Mouse (Mus musculus) spleen, adult 2 months (tissue): Measurements from ENCODE around the gene Tcirg1. TPM values are rescaled to one million over a fixed set of nuclear protein-coding genes. Genes with fewer than 3 reads are reported as not detected.

ENCODE experiments used
- DNase-seq, 2 experiments: peaks; one replicate each; pipeline versions ENCODE4 v3.0.0 to v3.0.0-alpha.2; 2012 to 2021; ENCODE audit warnings: low spot score in 2 of 2, low read depth in 1 of 2
- H3K27ac ChIP-seq: fragments of 200-500 bp; 2 replicates; pipeline ENCODE4 v1.5.1; 2012; ENCODE audit warnings: low read length, inconsistent platforms; ENCODE audit not compliant: insufficient read depth
- H3K27me3 ChIP-seq: fragments of 200-500 bp; 2 replicates; pipeline ENCODE4 v1.6.1; 2012; ENCODE audit warnings: mild to moderate bottlenecking, moderate library complexity, low read length, inconsistent platforms; ENCODE audit not compliant: control insufficient read depth, insufficient read depth
- H3K36me3 ChIP-seq: fragments of 200-500 bp; 2 replicates; pipeline ENCODE4 v1.6.1; 2012; ENCODE audit warnings: mild to moderate bottlenecking, low read length, inconsistent platforms; ENCODE audit not compliant: control insufficient read depth, insufficient read depth
- H3K4me1 ChIP-seq: fragments of 200-500 bp; 2 replicates; pipeline ENCODE4 v1.6.1; 2011; ENCODE audit warnings: inconsistent platforms; ENCODE audit not compliant: control insufficient read depth, insufficient read depth, insufficient read length
- H3K4me3 ChIP-seq: fragments of 200-500 bp; 2 replicates; pipeline ENCODE4 v1.5.1; 2011; ENCODE audit warnings: mild to moderate bottlenecking, inconsistent platforms; ENCODE audit not compliant: insufficient read depth, insufficient read length; ENCODE audit errors: extremely low read depth
- CTCF ChIP-seq: fragments of 200-500 bp; IDR thresholded peaks from 2 replicates; pipeline ENCODE4 v1.5.1; 2011; ENCODE audit warnings: mild to moderate bottlenecking, inconsistent platforms; ENCODE audit not compliant: insufficient read depth, insufficient read length, insufficient replicate concordance; ENCODE audit errors: extremely low read depth
- POLR2A ChIP-seq: fragments of 200-500 bp; IDR thresholded peaks from 2 replicates; pipeline ENCODE4 v1.6.1; 2011; ENCODE audit warnings: low read depth, low read length, inconsistent platforms
- WGBS: fragments of 180-500 bp; shearing (Covaris S2); methylation state at CpG from one replicate; pipeline ENCODE4 v1.1.7; 2018; 5-methylcytosine and 5-hydroxymethylcytosine counted together
- polyA plus RNA-seq: library from polyadenylated mRNA; depleted of rRNA; stranded (reverse); fragments of >200 nt; gene quantifications from 2 replicates; pipeline ENCODE4 v1.2.3, GENCODE M21; 2012

Gene Tcirg1
- polyA plus RNA-seq, 1 experiment, result 269 TPM

DNA sequence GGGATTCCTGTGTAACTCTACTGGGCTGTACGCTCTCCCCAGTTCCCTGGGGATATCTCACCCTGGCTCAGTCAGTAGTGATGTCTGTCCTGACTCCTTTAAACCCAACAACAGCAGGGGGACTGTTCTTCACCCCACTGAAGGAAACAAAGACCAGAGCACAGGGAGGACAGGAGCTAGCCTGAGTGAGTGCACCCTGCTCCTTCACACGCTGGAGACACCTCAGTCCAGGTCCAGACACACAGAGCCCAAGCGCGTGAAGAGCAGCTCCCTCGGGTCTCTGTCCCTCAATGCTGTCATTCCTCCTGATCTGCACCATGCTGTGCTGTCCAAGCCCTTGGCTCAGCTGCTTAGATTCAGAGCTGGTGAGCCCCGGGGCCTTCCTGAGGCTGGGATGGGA, 19.8 kb upstream of the Tcirg1 start:
- Histone ChIP-seq H3K36me3 (no peaks in the 10 kb centered on the region), H3K27ac (no peak overlapping the region), H3K4me3 (no peak overlapping the region), H3K4me1 (peaks cover 48% of the 10 kb centered on the region), H3K27me3 (no peaks in the 10 kb centered on the region)
- 66% methylated on average over 6 of the region's 6 CpGs for WGBS
- TF ChIP-seq POLR2A, result no peak
- no peak for TF ChIP-seq CTCF
- DNase-seq, result no peak

DNA sequence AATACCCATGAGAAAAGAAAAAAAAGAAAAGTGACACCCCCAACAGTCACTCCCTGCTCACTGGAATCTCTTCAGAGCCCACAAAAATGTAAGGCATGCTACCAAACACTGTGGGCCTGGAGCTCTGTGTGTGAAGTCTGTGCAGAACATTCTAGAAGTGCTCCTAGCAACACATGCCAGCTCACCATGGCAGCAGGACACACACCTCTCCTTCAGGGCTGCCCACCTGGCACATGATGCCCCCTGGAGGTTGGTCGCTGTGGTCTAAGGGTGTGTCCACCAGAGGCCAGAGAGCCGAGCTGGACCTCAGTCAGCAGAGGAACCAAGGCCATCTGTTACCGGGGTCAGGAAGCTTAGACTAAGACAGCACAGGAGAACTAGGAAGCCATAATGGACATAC, 19.3 kb upstream of the Tcirg1 start:
- H3K4me1 ChIP-seq, result peaks cover 46% of the 10 kb centered on the region

DNA sequence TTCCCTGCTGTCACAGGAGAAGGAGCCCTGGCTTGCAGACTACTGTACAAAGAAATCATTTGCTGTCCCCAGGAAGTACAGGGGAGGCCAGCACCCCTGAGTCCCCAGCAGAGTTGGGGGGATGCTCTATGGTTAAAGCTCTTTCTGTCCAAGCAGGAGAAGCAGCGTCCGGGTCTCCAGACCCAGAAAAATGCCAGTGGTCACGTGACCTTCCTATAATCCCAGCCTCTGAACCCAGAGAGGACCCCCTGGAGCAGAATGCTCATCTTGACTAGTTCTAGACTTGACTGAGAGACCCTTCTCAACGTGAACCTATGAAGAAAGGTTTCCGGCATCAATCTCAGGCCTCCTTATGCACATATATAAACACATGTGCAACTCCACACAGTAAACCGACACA, 18.9 kb upstream of the Tcirg1 start:
- 90% methylated on average over 6 of the region's 6 CpGs for WGBS
- Histone ChIP-seq H3K36me3 (no peaks in the 10 kb centered on the region), H3K4me3 (no peak overlapping the region), H3K4me1 (peaks cover 44% of the 10 kb centered on the region), H3K27me3 (no peaks in the 10 kb centered on the region), H3K27ac (no peak overlapping the region)
- no peak for DNase-seq
- TF ChIP-seq CTCF, result no peak
- no peak for TF ChIP-seq POLR2A

More for the DNA sequence above, 19.3 kb upstream of the Tcirg1 start:
- no peaks in the 10 kb centered on the region for H3K27me3 ChIP-seq
- DNase-seq, result no peak
- H3K27ac ChIP-seq, result no peak overlapping the region
- no peak overlapping the region for H3K4me3 ChIP-seq
- no peaks in the 10 kb centered on the region for H3K36me3 ChIP-seq
- TF ChIP-seq CTCF (no peak), POLR2A (no peak)
- 53% methylated on average over 3 of the region's 3 CpGs for WGBS

DNA sequence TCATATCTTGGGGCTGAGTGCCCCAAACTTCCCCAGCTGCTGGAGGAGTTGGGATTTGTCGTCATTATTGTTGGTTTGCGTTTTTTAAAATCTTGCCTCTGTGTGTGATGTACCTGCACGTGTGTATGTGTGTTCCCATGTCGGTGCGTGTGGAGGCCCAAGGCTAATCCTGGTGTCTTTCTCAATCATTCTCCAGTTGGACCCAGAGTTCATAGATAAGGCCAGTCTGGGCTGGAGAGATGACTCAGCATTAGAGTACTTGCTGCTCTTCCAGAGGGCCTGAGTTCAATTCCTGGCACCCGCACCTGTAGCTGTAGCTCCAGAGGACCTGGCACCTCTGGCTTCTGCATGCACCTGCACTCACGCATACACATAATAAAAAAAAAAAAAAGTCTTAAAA, 17.9 kb upstream of the Tcirg1 start:
- no peaks in the 10 kb centered on the region for H3K27me3 ChIP-seq
- no peaks in the 10 kb centered on the region for H3K36me3 ChIP-seq
- H3K4me1 ChIP-seq, result peaks cover 37% of the 10 kb centered on the region
- no peak overlapping the region for H3K27ac ChIP-seq
- H3K4me3 ChIP-seq, result no peak overlapping the region
- no peak for TF ChIP-seq POLR2A
- TF ChIP-seq CTCF, result no peak
- no peak for DNase-seq
- 90% methylated on average over 7 of the region's 7 CpGs for WGBS

DNA sequence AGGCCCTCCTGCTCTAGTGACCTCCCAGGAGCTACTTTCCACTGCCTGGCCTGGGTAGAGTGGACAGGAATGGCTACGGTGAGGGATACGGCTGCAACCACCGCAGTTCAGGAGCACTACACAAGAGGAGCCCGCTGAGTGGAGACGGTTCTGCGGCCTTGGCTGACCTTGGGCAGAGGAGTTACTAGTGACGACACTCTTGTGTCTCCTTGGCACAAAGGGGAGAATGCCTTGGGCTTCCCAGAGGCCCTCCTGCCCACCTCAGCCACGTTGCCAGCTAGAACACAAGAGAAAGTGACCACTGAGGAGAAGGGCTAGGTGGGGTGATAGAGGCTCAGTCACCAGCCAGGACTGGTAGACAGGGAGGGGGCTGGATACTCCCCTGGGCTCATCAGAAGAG, 17.3 kb upstream of the Tcirg1 start:
- Histone ChIP-seq H3K27me3 (no peaks in the 10 kb centered on the region), H3K4me1 (peaks cover 30% of the 10 kb centered on the region), H3K4me3 (no peak overlapping the region), H3K27ac (peak overlapping the region; percentile 91), H3K36me3 (no peaks in the 10 kb centered on the region)
- 69% methylated on average over 8 of the region's 8 CpGs for WGBS
- TF ChIP-seq POLR2A (no peak), CTCF (no peak)
- no peak for DNase-seq

DNA sequence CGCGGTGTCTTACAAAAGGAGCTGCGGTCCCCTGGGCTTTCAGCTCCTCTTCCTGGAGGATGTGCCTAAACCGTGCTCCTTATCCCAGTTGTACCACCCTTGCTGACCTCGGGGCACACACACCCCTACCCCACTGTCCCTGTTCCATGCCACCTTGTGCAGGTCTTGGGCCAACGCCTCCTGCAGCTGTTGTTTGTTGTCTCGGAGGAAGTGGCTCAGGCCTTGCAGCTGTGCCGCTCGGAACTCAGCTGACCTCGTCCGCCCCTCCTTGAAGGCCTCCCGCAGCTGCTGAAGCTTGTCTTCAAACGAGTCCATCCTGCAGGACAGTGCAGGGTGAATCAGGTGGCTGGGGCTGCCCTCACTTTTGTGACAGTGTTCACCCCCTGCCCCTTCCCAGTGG, 16.7 kb upstream of the Tcirg1 start:
- Histone ChIP-seq H3K27ac (peak overlapping the region; percentile 91), H3K27me3 (no peaks in the 10 kb centered on the region), H3K4me1 (peaks cover 27% of the 10 kb centered on the region), H3K36me3 (no peaks in the 10 kb centered on the region), H3K4me3 (no peak overlapping the region; the same call in 1 of the 2 replicates)
- 24% methylated on average over 13 of the region's 13 CpGs for WGBS
- no peak for TF ChIP-seq CTCF
- no peak for TF ChIP-seq POLR2A
- peak in 1 of 2 experiments; percentile 77 for DNase-seq

DNA sequence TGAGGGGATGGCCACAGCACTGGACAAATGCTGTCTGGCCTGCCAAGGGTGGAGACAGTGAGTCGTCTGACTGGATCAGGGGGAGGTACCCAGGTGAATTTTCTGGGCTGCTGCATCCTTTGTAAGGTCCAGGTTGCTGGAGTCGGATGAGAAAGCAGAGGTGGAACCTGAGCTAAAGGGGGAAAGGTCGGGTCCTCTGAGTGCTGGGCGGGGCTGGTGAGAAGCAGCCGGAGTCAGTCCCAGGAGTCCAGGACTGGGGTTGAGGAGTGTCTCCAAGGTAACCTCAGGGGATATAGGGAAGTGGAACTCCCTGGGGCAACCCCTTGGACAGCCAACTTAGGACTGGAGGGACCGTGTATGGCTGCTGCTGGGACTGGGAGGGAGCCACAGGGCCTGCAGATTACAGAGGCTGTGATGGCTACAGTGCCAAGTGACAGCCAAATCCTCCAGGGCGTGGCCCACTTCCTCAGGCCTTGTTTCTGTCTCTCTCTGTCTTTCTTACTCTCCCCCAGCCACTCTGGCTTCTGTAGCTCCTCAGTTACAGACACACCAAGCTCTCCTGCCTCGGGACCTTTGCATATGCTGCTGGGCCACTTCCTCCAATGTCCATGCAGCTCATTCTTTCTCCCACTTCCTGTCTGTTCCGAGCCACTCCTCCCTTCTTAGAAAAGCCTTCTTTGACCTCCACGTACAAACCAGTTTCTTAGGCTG, 15.9 kb upstream of the Tcirg1 start:
- Histone ChIP-seq H3K36me3 (no peaks in the 10 kb centered on the region), H3K4me1 (peaks cover 27% of the 10 kb centered on the region), H3K4me3 (no peak overlapping the region; the same call in 1 of the 2 replicates), H3K27me3 (no peaks in the 10 kb centered on the region), H3K27ac (peak overlapping the region; percentile 91)
- no peak for DNase-seq
- no peak for TF ChIP-seq CTCF
- no peak; the same call in 1 of the 2 replicates for TF ChIP-seq POLR2A
- 28% methylated on average over 10 of the region's 10 CpGs for WGBS
